Mouse (Mus musculus) heart, postnatal 0 days (tissue): Measurements from ENCODE around the gene Itih1.

Source experiments
- CTCF ChIP-seq: IDR thresholded peaks from 2 replicates; pipeline ENCODE4 v1.5.1; 2016; ENCODE audit warnings: antibody characterized with exemption, control low read depth, low read depth
- EP300 ChIP-seq: IDR thresholded peaks from 2 replicates; pipeline ENCODE4 v1.6.1; 2016; ENCODE audit warnings: antibody characterized with exemption, low read depth

DNA sequence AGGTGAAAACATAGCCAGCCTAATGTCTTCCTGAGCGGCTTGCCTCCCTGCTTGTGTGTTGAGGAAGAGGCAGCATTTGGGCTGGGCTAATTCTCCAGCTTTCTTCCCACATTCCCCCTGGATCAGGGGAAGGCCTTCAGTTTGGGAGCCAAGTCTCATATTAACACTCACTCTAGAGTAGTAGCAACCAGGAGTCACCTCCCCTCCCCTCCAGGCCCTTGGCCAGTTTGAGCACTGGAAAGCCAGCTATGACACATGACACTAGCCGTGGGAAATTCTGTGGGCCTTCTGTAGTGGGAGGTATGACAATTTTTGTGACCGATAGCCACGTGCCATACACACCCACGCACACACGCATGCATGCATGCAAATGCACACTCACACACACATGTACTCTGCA is 37.1 kb downstream of the Itih1 start:
- TF ChIP-seq CTCF (no peak), EP300 (no peak)
